Mouse (Mus musculus) layer of hippocampus, adult 18-20 months (tissue): ENCODE measurements at regions not wholly inside any gene's neighbourhood (a gene's known extent, or its start where the extent isn't known, plus 50 kb on each side); places are given as distances from the start of the nearest gene placed in this dataset.

ENCODE experiments used
- DNase-seq, 2 experiments: peaks; one replicate each; pipeline ENCODE4 v3.0.0; 2022; ENCODE audit warnings: low spot score in 2 of 2

DNA sequence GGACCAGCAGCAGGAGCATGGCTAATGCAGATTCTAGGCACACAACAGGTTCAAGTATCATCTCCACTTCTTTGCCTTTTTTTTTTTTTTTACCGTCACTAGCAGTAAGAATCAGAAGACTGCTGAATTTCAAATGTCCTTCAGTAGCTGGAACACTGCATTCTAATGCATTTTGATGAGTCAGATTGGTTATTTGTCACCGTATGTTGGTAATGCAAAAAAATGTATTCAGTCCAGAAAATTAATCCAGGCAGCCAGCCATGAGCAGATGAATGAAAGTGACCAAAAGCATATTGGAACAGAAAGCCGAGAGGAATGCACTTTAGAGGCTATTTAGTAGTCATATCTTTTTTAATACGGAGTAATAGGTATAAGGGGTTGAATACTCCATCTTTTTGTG lies 322.4 kb upstream of the Pard3b start:
- DNase-seq, result no peak

DNA sequence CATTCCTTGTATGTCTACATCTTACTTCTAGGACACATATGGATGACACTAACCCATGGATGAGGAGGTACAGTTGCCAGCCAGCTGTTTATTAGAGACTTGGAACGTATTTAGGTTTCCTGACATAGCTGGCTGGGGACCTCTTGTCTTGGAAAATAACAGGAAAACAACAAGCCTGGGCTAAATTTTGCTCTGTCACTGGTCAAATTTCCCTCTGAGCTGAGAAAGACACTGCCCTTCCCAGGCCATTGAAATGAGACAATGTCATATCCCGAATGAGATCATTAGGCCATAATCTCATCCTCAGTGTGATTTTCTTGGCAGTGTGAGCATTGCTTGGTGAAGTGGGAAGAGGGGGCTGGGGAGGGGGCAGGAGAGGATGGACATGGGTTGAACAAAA lies 321.9 kb upstream of the Pard3b start:
- no peak for DNase-seq

DNA sequence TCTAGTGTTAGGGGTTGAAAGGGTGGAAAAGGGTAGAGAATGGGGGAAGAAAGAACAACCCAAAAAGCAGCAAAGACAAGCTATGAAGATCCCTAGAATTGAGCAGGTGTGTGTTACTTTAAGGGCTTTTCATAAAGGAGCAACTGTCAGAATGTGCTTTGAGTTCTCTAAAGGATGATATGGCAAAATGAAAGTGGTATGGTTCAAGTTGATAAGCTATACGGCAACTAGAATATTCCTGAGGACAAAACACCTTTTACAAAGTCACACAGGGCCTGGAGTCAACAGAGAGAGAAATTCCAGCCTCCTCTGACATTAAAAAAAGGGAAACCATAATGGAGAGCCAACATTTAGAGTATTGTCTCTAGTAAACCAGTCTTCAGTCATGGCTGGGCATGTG lies 320.6 kb upstream of the Pard3b start:
- no peak for DNase-seq

DNA sequence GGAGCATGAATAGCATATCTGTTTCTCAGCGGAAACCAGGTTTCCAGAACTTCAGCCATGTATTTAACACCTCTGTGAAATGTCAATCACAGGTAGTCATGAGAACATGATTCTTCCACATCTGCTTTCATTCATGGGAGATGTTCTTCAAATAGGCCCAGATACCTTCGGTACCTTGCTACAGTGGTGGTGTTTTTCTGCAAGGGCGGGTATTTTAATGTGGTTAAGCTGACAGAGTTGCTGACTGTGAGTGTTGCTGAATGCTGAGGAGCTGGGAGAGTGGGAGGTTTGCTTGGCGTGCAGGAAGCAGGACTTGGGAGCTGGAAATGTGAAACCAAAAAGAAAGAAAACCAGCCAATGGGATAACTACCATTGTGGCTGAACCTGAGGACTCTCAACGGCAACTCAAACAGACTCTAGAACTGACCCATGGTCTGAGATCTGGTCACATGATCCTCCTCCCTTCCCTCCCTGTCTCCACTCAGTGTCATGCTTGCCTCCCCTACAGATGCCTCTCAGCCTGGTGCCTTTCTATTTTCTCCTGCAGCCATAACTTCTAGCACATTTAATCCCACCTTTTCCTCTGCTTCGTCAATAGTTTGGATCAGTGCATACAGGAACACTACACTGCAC lies 317.0 kb upstream of the Pard3b start:
- no peak for DNase-seq

DNA sequence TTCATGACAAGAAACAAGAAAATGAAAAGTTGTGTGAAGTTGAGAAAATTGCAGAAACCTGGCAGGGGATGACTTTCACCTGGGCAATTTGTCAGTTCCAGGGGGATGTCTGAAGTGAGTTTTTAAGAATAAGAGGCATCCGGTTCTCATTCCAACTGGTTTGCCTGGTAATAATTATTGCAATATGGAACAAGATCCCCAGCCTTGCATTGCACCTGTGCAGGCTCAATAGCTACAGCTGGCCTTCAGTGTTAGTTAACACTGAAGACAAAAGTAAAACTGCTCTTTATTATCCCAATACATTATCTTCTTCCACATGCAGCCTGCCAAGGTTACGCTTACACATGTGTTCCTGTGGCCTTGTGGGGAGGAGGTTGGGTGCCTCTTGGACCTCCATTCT lies 307.2 kb upstream of the Pard3b start:
- no peak for DNase-seq

DNA sequence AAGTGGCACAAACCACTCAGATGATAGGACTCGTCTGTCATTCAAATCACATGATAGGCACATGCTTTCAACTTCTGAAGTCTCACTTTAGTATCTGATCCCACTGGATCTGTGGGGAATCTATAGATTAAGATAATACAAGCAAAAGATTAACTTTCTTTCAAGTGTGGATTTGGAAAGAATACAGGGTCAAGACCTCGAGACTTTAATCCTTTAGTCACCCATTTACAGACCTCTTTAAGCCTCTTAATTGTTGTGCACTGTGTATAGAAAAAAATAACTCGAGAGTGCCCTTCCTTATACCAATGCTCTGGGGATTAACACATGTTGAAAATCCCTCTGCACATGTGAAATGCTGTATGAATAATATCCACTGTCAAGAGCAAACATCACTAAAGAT lies 306.7 kb upstream of the Pard3b start:
- DNase-seq, result no peak

DNA sequence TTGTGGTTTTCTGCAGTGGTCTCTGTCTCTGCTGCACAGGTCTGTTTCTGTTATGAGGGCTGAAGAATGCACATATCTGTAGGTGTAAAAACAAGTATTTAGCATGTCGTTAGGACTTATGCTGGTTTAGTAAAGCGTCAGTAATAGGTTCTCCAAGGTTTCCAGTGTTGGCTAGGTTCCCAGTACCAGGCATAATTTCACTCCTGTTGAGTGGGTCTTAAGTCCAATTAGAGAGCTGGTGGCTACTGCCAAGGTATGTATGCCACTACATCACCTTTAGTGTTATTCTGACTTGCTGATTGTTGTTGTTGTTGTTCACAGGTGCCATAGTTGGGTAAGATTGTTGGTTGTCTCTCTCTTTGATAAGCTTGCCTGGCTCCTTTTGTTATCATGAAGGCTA lies 302.3 kb upstream of the Pard3b start:
- DNase-seq, result no peak

DNA sequence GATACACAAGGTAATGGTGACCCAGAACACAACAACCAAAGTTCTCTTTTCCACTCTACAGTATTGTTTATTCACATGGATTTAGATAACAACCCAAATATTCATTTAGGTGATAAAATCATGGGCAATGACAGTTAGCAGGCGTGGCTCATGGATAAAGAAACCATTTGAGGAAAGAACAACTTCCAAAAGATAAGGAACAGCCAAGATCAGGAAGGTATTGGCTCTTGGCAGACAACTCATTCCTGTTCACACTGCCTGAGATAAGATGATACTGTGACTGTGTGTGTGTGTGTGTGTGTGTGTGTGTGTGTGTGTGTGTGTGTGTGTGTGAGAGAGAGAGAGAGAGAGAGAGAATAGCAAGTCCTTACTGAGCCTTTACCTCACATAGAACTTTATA lies 285.7 kb upstream of the Pard3b start:
- DNase-seq, result no peak

DNA sequence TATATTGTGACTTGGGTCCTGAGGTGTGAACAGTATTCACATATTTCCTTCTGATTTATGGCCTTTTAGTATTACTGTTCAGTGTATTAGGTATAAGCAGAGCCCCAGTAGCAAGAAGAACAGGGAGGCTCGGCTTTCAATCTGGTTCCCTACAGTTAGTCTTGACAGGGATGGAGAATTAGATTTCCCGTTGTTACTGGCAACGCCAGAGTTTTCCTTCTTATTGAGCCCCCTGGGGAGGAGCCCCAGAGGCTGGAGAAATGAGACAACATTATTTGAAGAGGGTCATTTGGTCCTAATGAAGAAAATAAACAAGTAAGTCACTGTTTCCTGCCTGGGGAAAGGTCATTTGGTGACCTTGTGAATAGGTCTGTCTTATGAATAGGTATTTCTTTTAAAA lies 285.1 kb upstream of the Pard3b start:
- DNase-seq, result no peak

DNA sequence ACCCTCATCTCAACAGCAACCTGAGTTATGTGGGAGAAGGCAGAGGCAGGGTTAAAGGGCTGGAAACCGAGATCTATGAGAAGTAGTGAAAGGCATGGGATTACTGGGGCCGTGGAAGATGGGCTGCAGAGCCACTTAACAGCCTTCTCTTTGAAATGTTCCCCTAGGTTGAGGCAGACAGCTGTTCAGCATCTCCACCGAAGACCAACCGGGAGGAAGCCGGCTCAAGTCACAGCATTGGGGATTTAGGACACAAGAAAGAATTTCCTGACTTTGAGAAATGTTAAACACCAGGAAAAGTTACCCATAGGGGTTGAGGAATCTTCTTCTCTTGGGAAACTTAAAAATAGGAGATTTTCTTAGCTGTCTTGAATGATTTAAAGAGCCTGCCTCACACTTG lies 283.4 kb upstream of the Pard3b start:
- no peak for DNase-seq

DNA sequence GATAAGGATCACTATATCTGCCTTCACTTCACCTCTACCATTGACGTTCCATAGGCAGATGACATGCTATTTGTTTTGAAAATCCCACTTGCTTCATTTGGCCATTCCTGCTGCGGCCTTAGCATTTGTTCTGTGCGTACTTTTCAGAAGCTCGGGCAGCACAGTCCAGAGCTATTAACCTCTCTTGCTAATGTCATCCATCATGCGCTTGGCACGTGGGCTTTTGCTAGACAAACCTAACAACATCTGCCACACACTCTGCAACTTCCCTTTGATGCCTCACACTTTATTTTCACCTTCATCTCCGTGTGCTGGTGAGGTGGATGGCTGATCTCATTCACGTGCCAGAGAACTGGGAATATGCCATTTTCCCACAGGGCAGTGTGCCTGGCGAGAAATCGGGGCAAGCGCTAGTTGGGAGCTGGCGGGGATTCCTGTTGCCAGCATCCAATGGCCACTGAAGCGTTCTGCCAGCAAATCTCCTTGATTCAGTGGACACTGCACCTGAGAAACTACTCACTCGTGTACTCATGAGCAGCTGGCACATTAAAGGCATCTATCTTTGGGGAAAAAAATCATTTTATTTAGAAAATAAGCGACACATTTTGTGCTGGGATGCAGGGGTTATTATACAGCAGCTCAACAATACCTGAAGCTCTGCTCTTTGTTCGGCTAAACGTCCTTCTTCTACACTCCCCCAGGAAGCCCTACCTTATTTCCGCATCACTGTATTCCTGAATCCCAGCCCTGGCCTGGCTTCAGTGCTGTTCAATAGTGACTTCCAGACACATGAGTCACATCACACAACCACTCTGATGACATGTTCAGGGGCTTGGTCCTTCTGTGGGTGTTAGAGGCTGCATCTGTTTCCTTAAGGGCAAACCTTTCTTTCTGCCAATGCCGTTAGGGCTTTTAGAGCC lies 279.4 kb upstream of the Pard3b start:
- no peak for DNase-seq

DNA sequence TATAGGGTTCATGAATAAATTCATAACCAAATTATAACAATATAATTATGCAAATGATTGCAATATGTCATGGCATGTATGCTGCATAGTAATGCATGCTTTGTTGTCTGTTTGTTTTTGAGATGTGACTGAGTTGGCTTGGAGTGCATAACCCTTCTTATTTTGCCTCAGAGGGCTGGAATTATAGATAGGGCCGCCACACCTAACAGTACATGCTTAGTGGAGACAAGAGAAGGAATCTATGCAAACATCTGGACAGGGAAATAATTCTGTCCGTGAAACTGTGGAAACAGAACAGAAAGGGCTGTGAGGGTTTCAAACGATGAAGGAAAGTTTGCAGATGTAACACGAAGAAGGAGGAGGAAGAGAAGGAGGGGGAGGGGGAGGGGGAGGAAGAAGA lies 266.0 kb upstream of the Pard3b start:
- no peak for DNase-seq

DNA sequence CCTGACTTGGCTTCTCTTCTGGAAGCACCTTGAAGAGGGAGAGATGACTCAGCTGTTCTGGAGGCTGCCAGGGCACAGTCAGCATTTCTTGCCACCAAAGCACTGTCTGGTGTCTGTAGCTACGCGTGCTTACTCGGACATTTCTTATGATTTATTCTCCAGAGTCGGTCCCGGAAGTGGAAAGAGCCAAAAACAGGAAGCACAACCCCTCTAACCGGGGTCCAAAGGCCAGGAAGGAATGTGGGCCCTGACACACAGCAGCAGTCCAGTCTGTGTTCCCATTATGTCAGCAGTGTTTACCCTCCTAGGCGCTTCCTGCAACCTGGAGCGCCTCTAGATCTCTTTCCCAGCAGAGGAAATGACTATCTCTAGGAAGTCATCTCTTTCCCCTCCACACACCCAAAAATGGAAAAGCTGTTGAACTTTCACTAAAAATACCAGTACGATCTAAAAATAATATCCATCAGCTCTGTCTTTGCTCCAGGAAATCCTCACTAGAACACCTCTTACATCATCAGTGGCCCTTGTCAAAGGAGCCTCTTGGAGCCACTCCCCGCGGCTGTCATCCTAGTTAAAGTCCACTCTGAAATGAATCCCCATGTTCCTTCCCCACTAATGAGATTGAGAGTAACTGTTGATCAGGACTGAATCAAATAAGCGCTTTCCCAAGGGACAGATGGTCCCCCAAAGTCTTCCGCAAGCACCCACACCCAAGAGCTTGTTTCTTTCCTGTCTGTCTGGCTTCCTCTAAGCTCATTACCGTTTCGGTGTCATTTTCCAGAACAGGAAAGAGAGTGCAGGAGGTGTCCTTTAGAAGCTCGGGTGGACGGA lies 264.7 kb upstream of the Pard3b start:
- peak in 1 of 2 experiments; percentile 34 for DNase-seq

DNA sequence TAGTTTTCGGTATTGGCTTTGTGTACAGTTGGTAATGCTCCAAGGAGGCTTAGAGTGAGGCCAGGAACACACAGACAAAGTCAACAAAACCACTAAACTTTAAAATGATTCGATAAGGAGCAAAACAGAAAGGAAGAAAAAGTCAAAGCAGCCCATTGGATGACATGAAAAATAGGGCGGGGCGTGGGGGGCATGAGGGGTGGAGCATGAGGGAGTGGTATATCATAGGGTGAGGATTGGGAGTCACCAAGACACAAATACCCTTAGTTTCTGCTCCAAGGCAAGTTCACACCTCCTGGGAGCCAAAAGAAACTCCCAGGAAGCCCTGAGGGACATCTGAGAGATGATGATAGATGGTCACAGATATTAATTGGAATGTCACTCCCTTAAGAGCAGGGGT lies 262.2 kb upstream of the Pard3b start:
- no peak for DNase-seq

DNA sequence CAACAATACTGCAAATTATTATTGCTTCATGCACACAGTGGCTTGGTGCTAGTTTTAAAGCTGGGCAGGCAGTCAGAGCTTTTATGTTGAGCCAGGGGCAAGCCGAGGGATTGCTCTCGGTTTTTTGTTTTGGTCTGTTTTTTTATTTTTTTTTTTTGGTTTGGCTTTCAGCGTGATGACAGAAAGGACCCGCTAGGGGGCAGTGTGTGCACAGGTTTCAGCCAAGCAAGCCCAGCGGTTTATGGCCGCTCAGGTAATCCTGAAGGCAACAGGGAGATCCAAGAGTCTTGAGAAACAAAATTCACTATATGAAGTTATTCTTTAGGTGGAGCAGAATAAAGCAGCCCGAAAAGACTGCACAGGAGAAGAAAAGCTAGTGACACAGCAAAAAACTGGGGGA lies 261.6 kb upstream of the Pard3b start:
- peak in 1 of 2 experiments; percentile 78 for DNase-seq

DNA sequence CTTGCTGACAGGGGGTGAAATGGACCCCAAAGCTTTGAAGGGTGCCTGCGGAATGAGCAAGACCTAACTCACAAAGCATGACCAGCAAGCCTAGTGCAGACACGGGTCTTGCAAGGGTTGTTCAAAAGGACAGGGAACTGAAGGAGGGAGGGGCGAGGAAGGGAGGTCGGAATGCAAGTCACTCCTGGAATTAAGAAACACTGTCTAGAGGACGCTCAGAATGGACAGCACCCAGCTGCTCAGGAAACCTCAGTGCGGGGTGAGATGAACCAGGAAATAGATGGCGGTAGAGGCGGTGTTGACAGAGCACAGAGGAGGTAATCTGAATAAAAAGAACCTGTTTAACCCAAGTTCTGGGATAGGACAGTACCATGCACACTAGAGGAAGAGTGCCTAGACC lies 260.4 kb upstream of the Pard3b start:
- DNase-seq, result no peak

DNA sequence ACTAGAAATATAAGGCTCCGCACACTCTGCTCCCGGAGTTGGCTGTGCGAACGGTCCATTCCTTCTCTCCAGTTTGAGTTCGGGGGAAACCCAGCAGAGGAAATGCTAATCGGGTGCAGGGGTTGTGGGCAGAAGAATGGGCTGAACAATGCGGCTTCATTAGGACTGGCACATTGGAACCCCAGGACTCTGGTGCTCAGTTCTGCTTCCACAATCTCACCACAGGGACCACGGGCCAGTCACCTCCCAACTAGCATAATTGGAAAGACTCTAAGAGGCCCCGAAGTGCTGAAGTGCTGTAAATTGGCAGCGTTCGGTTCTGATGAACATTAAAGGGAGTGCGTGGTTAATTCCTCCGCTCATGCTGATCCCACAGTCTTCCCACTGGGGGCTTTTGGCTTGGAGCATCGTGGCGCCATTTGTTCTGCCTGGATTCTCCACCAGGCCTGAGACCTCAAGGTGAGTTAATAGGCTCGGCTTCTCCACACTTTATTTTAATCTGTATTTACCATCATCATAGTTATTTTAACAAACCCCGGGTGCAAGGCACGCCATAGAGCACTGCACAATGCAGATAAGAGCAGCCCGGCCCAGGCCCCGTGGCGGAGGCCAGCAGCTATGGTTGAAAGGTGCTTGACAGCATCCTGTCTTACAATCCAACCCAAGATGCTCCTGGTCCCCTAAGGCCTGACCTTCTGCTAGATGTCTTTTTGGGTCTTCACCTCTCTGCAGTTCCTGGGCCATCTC lies 258.7 kb upstream of the Pard3b start:
- DNase-seq, result no peak

DNA sequence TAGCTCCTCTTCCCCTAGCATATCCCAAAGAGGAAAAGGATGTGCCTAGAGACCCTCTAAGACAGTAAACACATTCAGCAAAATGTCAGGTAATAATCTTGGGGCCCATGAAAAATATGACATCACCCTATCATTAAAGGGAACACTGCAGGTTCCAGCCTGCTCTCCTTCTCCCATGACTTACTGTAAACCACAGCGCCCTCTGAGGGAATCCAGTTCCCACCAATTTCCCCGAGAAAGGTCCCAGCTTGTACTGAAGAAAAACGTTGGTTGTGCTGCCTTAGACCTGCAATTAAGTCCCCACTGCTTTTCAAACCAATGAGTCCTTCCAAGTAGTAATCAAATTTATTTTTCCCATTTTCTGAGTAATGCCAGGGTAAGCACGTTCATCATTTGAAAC lies 251.0 kb upstream of the Pard3b start:
- no peak for DNase-seq

DNA sequence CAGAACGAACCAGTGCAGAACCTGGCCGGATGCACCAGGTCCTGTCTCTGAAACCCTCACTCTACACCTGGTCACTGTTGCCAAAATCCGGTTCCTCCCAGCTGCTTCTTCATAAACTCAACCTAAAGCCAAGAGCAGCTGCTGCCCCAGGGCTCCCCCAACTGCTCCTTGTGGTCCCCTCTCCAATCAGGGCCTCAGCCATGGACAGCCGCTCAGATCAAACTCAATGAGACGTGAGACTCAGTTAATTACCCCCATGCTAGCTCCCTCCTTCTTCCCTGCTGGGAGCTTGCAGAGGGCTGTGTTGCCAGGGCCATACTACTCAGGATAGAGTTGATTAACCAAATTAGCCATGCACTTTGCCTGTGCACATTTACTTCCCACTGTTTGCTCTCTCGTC lies 240.8 kb upstream of the Pard3b start:
- no peak for DNase-seq

DNA sequence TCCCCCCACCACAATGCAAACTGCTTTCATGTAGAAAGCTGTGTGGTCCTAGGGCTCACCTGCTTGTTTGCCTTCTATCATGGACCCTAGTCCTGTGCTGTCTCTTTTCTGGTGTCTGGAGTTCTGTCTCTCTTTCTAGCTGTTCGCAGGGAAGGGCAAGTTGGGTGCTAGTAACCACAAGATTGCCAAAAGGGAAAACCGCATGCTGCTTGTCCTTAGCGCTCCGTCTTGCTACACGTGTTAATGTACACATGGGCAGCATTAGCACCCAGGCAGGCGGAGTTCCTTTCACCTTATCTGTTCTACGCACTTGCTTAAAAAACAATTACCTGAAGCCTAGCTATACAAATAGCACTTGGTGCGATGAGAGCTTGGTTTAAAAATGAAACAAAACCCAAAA lies 236.3 kb upstream of the Pard3b start:
- no peak for DNase-seq

DNA sequence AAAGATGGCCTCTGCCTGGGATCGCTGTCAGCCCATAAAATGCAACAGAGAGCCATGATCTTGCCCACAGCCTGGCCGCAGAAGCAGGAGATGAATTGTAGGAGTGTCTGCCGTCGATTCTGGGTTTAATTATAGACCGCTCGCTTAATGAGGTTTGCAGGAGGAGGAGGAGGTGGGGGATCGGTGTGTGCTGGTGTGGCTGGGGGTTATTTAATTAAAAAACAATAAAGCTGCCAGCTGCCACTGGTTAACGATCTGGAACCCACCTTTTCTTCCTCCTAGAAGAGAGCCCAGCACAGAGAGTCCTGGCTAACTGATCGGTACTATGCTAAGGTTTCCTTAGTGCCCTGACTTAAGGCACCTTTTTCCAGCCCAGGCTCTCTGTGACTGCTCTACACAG lies 231.4 kb upstream of the Pard3b start:
- no peak for DNase-seq
